Mouse (Mus musculus): ENCODE data around the gene Slc39a11. TPM values are rescaled to one million over a fixed set of nuclear protein-coding genes. Genes with fewer than 3 reads are reported as not detected.

Gene Slc39a11
- polyA plus RNA-seq, 1 experiment from 2014 or later: 32.2 TPM

GRCm38 (mm10) chr11:113291781-113292714, 357.8 kb downstream of the Slc39a11 start:
- H3K4me3 ChIP-seq: no peak overlapping the region
- no peak overlapping the region for H3K4me2 ChIP-seq
- no peaks in the 10 kb centered on the region for H3K36me3 ChIP-seq
- no peak for ATAC-seq (ENCODE audit: low FRiP score)
- H3K27ac ChIP-seq: no peak overlapping the region; the same call in 1 of the 2 replicates
- peaks cover 43% of the 10 kb centered on the region for H3K4me1 ChIP-seq (replicated peaks)
- H3K9ac ChIP-seq: no peak overlapping the region
- peaks cover 12% of the 10 kb centered on the region; the same call in 1 of the 2 replicates for H3K27me3 ChIP-seq
- 43% methylated on average over 17 of the region's 17 CpGs for WGBS
- H3K9me3 ChIP-seq: no peaks in the 10 kb centered on the region

GRCm38 (mm10) chr11:113290911-113291310, 359.0 kb downstream of the Slc39a11 start:
- WGBS: 80% methylated on average over 14 of the region's 14 CpGs
- H3K9ac ChIP-seq: no peak overlapping the region
- peaks cover 12% of the 10 kb centered on the region; the same call in 1 of the 2 replicates for H3K27me3 ChIP-seq
- no peak for ATAC-seq (ENCODE audit: low FRiP score)
- H3K27ac ChIP-seq: no peak overlapping the region
- H3K9me3 ChIP-seq: no peaks in the 10 kb centered on the region
- H3K4me2 ChIP-seq: no peak overlapping the region
- no peak overlapping the region for H3K4me3 ChIP-seq
- peaks cover 36% of the 10 kb centered on the region for H3K4me1 ChIP-seq (replicated peaks)
- no peaks in the 10 kb centered on the region for H3K36me3 ChIP-seq

GRCm38 (mm10) chr11:113284951-113285741, 364.7 kb downstream of the Slc39a11 start:
- no peak overlapping the region for H3K9ac ChIP-seq
- peaks cover 4% of the 10 kb centered on the region; the same call in 1 of the 2 replicates for H3K27me3 ChIP-seq
- H3K36me3 ChIP-seq: no peaks in the 10 kb centered on the region
- H3K4me1 ChIP-seq (replicated peaks): peaks cover 20% of the 10 kb centered on the region
- H3K27ac ChIP-seq: no peak overlapping the region
- 55% methylated on average over 27 of the region's 27 CpGs for WGBS
- H3K4me2 ChIP-seq: peak overlapping the region; percentile 2
- no peak for ATAC-seq (ENCODE audit: low FRiP score)
- no peaks in the 10 kb centered on the region for H3K9me3 ChIP-seq
- no peak overlapping the region for H3K4me3 ChIP-seq

- no peak for ATAC-seq (ENCODE audit: low FRiP score)
- 48% methylated on average over 11 of the region's 11 CpGs for WGBS
- no peak overlapping the region for H3K4me3 ChIP-seq
- peak overlapping the region; percentile 58; the same call in 1 of the 2 replicates for H3K27ac ChIP-seq
- H3K27me3 ChIP-seq: no peaks in the 10 kb centered on the region
- H3K9ac ChIP-seq: no peak overlapping the region
- no peaks in the 10 kb centered on the region for H3K36me3 ChIP-seq
- peaks cover 23% of the 10 kb centered on the region for H3K4me1 ChIP-seq (replicated peaks)
- no peak overlapping the region for H3K4me2 ChIP-seq
- H3K9me3 ChIP-seq: no peaks in the 10 kb centered on the region
Observed at GRCm38 (mm10) chr11:113283376-113283811, 366.5 kb downstream of the Slc39a11 start.

- no peak overlapping the region for H3K4me3 ChIP-seq
- 75% methylated on average over 6 of the region's 6 CpGs for WGBS
- H3K27ac ChIP-seq: no peak overlapping the region
- H3K27me3 ChIP-seq: no peaks in the 10 kb centered on the region
- H3K4me1 ChIP-seq (replicated peaks): peaks cover 32% of the 10 kb centered on the region
- no peak for ATAC-seq (ENCODE audit: low FRiP score)
- no peak overlapping the region for H3K4me2 ChIP-seq
- no peak overlapping the region for H3K9ac ChIP-seq
- H3K36me3 ChIP-seq: no peaks in the 10 kb centered on the region
- H3K9me3 ChIP-seq: no peaks in the 10 kb centered on the region
Observed at GRCm38 (mm10) chr11:113278238-113278637, 371.6 kb downstream of the Slc39a11 start.

GRCm38 (mm10) chr11:113277034-113277612, 372.8 kb downstream of the Slc39a11 start:
- no peak overlapping the region for H3K4me3 ChIP-seq
- WGBS: 52% methylated on average over 10 of the region's 10 CpGs
- H3K27ac ChIP-seq: peak overlapping the region; percentile 65
- no peak overlapping the region for H3K4me2 ChIP-seq
- no peak overlapping the region for H3K9ac ChIP-seq
- no peaks in the 10 kb centered on the region for H3K9me3 ChIP-seq
- H3K4me1 ChIP-seq (replicated peaks): peaks cover 33% of the 10 kb centered on the region
- H3K27me3 ChIP-seq: no peaks in the 10 kb centered on the region
- no peaks in the 10 kb centered on the region for H3K36me3 ChIP-seq
- no peak for ATAC-seq (ENCODE audit: low FRiP score)

GRCm38 (mm10) chr11:113276518-113276917, 373.4 kb downstream of the Slc39a11 start:
- Histone ChIP-seq H3K4me2 (no peak overlapping the region), H3K36me3 (no peaks in the 10 kb centered on the region), H3K4me1 (replicated peaks) (peaks cover 39% of the 10 kb centered on the region), H3K27me3 (no peaks in the 10 kb centered on the region), H3K9me3 (no peaks in the 10 kb centered on the region), H3K4me3 (no peak overlapping the region), H3K27ac (no peak overlapping the region), H3K9ac (no peak overlapping the region)
- 89% methylated on average over 8 of the region's 8 CpGs for WGBS
- no peak for ATAC-seq (ENCODE audit: low FRiP score)

- no peaks in the 10 kb centered on the region for H3K36me3 ChIP-seq
- H3K4me2 ChIP-seq: no peak overlapping the region
- 82% methylated on average over 8 of the region's 8 CpGs for WGBS
- peaks cover 44% of the 10 kb centered on the region for H3K4me1 ChIP-seq (replicated peaks)
- H3K9ac ChIP-seq: no peak overlapping the region
- no peaks in the 10 kb centered on the region for H3K9me3 ChIP-seq
- ATAC-seq (ENCODE audit: low FRiP score): no peak
- 0 out of 2 replicates have a peak overlapping the region, but pooled peaks have one; percentile 31 for H3K27ac ChIP-seq
- no peaks in the 10 kb centered on the region for H3K27me3 ChIP-seq
- no peak overlapping the region for H3K4me3 ChIP-seq
Observed at GRCm38 (mm10) chr11:113274037-113274436, 375.8 kb downstream of the Slc39a11 start.

GRCm38 (mm10) chr11:113271857-113272256, 378.0 kb downstream of the Slc39a11 start:
- no peak for ATAC-seq (ENCODE audit: low FRiP score)
- Histone ChIP-seq H3K9me3 (no peaks in the 10 kb centered on the region), H3K4me2 (no peak overlapping the region), H3K9ac (no peak overlapping the region), H3K27ac (peak overlapping the region; percentile 52), H3K27me3 (no peaks in the 10 kb centered on the region), H3K4me1 (replicated peaks) (peaks cover 42% of the 10 kb centered on the region), H3K36me3 (no peaks in the 10 kb centered on the region), H3K4me3 (no peak overlapping the region)
- WGBS: 71% methylated on average over 6 of the region's 6 CpGs

GRCm38 (mm10) chr11:113268831-113269319, 381.0 kb downstream of the Slc39a11 start:
- no peak overlapping the region for H3K4me3 ChIP-seq
- H3K27me3 ChIP-seq: no peaks in the 10 kb centered on the region
- H3K4me2 ChIP-seq: no peak overlapping the region
- H3K4me1 ChIP-seq (replicated peaks): peaks cover 40% of the 10 kb centered on the region
- 92% methylated on average over 8 of the region's 8 CpGs for WGBS
- H3K27ac ChIP-seq: no peak overlapping the region
- no peak overlapping the region for H3K9ac ChIP-seq
- H3K36me3 ChIP-seq: no peaks in the 10 kb centered on the region
- H3K9me3 ChIP-seq: no peaks in the 10 kb centered on the region
- no peak for ATAC-seq (ENCODE audit: low FRiP score)

GRCm38 (mm10) chr11:113267516-113268230, 382.2 kb downstream of the Slc39a11 start:
- 85% methylated on average over 17 of the region's 17 CpGs for WGBS
- ATAC-seq (ENCODE audit: low FRiP score): no peak
- Histone ChIP-seq H3K27ac (no peak overlapping the region), H3K36me3 (no peaks in the 10 kb centered on the region), H3K4me1 (replicated peaks) (peaks cover 35% of the 10 kb centered on the region), H3K4me2 (no peak overlapping the region), H3K4me3 (no peak overlapping the region), H3K9ac (no peak overlapping the region), H3K27me3 (no peaks in the 10 kb centered on the region), H3K9me3 (no peaks in the 10 kb centered on the region)

All from hindbrain, embryonic 13.5 days (tissue).